Comparison of ENCODE assay signal across 8 mouse cellular contexts in genomic region chr7:80084484-80084931, GRCm38 (mm10). TPM values are rescaled to one million over a fixed set of nuclear protein-coding genes. Genes with fewer than 3 reads are reported as not detected.
DNase-seq lines count a peak whose midpoint lies in the region; ATAC-seq lines count a peak whose summit lies in the region.

No protein-coding gene starts in this region.

- H3K27ac ChIP-seq in midbrain, embryonic 16.5 days (ENCODE audit: low read length), result no peak overlapping the region

- no peak overlapping the region for H3K4me3 ChIP-seq in midbrain, embryonic 16.5 days (ENCODE audit: low read depth, low read length)

- peaks cover 25% of the 10 kb centered on the region for H3K36me3 ChIP-seq in midbrain, embryonic 16.5 days (ENCODE audit: control insufficient read depth, insufficient read depth, low read length)

- no peaks in the 10 kb centered on the region for H3K9me3 ChIP-seq in midbrain, embryonic 16.5 days (replicated peaks; ENCODE audit: control insufficient read depth, low read length, poor library complexity, severe bottlenecking)

- no peak overlapping the region for H3K9ac ChIP-seq in midbrain, embryonic 16.5 days (ENCODE audit: low read depth, low read length)

- no peak overlapping the region for H3K4me2 ChIP-seq in midbrain, embryonic 16.5 days (ENCODE audit: low read length)

- 61% methylated on average over 7 of the region's 7 CpGs for WGBS in midbrain, embryonic 16.5 days

- H3K4me1 ChIP-seq in midbrain, embryonic 16.5 days (ENCODE audit: control insufficient read depth, insufficient read depth, low read length), result no peaks in the 10 kb centered on the region

- ATAC-seq in granulocyte monocyte progenitor cell, adult 5-6 weeks (replicated peaks; ENCODE audit: poor library complexity, severe bottlenecking), result peak; percentile 48
- peak; percentile 54; the same call in 1 of the 2 replicates for ATAC-seq in midbrain, embryonic 16.5 days

- DNase-seq in adrenal gland, adult 18-20 months (ENCODE audit: low spot score in 2 of 2), result peak; percentile 53 to 71
- no peak for DNase-seq in adrenal gland, adult 8-10 months
- peak; percentile 69 for DNase-seq in CD4-positive helper T cell, adult 2 months (ENCODE audit: low read depth, low spot score)
- DNase-seq in brain, adult 2 months (ENCODE audit: low read depth, low spot score), result peak; percentile 86
- DNase-seq in kidney, postnatal 4 days, result peak; percentile 86 to 88
- peak; percentile 90 for DNase-seq in thymus, postnatal 0 days (ENCODE audit: low spot score)

- H3K27me3 ChIP-seq in midbrain, embryonic 16.5 days (ENCODE audit: control insufficient read depth, insufficient read depth, low read depth, low read length), result no peaks in the 10 kb centered on the region

RNA-seq across cellular contexts. Expression of gene Idh2, which starts 30.7 kb away (rescaled TPM):
- total RNA-seq in adrenal gland, adult 18-20 months (2021), result 100 to 1,000 TPM; 116 to 190 TPM
- total RNA-seq in adrenal gland, adult 8-10 months (2022), result 100 to 1,000 TPM; 122 to 222 (median 165) TPM
- 259 and 298 TPM in 2 replicates for total RNA-seq in granulocyte monocyte progenitor cell, adult 5-6 weeks (2014; fragmentation: Nextera tagmentation)
- total RNA-seq in granulocyte monocyte progenitor cell, adult 5-6 weeks (2017), result 338 and 368 TPM in 2 replicates
- 210 and 224 TPM in 2 replicates for polyA plus RNA-seq in midbrain, embryonic 16.5 days (2015; fragmentation: Nextera tagmentation; extraction: Ambion mirVana)
- 322 and 332 TPM in 2 replicates for polyA plus RNA-seq in thymus, postnatal 0 days (2015; fragmentation: Nextera tagmentation; extraction: Ambion mirVana)

RNA-seq across cellular contexts. Expression of gene Zfp710, which starts 59.9 kb away (rescaled TPM):
- 10 to 100 TPM; 13.8 to 14.3 TPM for total RNA-seq in adrenal gland, adult 18-20 months (2021)
- 10 to 100 TPM; 14.3 to 34.1 (median 25.3) TPM for total RNA-seq in adrenal gland, adult 8-10 months (2022)
- total RNA-seq in granulocyte monocyte progenitor cell, adult 5-6 weeks (2014; fragmentation: Nextera tagmentation), result 26.7 and 27.6 TPM in 2 replicates
- 13.7 and 24.3 TPM in 2 replicates for total RNA-seq in granulocyte monocyte progenitor cell, adult 5-6 weeks (2017)
- polyA plus RNA-seq in midbrain, embryonic 16.5 days (2015; fragmentation: Nextera tagmentation; extraction: Ambion mirVana), result 15.0 and 15.8 TPM in 2 replicates
- 6.5 and 7.3 TPM in 2 replicates for polyA plus RNA-seq in thymus, postnatal 0 days (2015; fragmentation: Nextera tagmentation; extraction: Ambion mirVana)
